Mouse (Mus musculus): ENCODE results near the gene Clec2l. TPM values are rescaled to one million over a fixed set of nuclear protein-coding genes. Genes with fewer than 3 reads are reported as not detected.
A peak's percentile ranks its signal among the peaks of the same experiment; 100 is the strongest.

The Clec2l gene
- polyA plus RNA-seq, 1 experiment from 2014 or later, result 0.81 TPM

DNA sequence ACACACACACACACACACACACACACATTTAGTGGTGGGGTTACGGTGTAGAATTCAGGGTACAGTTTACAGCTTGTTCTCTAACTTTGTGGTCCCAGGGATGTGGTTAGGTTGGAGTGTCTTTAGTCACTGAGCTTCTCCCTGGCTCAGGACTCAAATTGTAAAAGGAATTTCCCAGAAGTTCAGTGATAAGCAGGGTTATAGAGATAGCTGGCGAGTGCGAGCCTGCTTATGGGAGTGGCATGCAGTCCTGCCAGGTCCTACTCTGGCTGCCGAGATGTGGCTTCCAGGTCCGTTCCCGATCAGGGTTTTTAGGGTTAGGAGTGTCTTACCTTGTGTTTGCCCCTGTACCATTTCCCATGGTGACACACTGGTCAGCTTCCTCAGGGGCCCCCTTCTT is 13.3 kb downstream of the Clec2l start:
- Histone ChIP-seq H3K27ac (ENCODE audit: low read depth, low read length) (no peak overlapping the region), H3K4me3 (ENCODE audit: low read depth, low read length) (no peak overlapping the region), H3K36me3 (ENCODE audit: control insufficient read depth, insufficient read depth) (no peaks in the 10 kb centered on the region), H3K4me2 (replicated peaks; ENCODE audit: low read depth) (no peak overlapping the region), H3K9me3 (ENCODE audit: control insufficient read depth) (no peaks in the 10 kb centered on the region), H3K9ac (ENCODE audit: low read depth, low read length) (no peak overlapping the region), H3K27me3 (replicated peaks; ENCODE audit: control insufficient read depth, insufficient read depth, low read length) (no peaks in the 10 kb centered on the region), H3K4me1 (replicated peaks; ENCODE audit: control insufficient read depth, insufficient read depth, low read length) (no peaks in the 10 kb centered on the region)
- WGBS, result 43% methylated on average over 6 of the region's 6 CpGs
- ATAC-seq, result no peak
- no peak for TF ChIP-seq CTCF (IDR thresholded peaks at IDR 0.05; ENCODE audit: low read depth)

DNA sequence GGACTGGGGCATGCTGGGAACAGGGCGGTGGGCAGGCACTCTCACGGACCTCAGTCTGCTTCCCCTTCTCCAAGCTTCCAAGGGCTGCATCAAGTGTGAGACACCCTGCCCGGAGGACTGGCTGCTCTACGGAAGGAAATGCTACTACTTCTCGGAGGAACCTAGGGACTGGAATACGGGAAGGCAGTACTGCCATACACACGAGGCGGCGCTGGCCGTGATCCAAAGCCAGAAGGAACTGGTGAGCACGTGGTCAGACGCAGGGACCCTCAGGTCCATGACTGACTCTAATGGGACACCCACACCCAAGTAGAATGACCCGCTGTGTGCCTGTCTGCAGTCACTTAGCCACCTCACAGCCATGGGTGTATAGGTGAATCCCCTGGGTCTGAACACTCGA is 13.9 kb downstream of the Clec2l start:
- WGBS, result 74% methylated on average over 14 of the region's 14 CpGs
- no peaks in the 10 kb centered on the region for H3K36me3 ChIP-seq (ENCODE audit: control insufficient read depth, insufficient read depth)

DNA sequence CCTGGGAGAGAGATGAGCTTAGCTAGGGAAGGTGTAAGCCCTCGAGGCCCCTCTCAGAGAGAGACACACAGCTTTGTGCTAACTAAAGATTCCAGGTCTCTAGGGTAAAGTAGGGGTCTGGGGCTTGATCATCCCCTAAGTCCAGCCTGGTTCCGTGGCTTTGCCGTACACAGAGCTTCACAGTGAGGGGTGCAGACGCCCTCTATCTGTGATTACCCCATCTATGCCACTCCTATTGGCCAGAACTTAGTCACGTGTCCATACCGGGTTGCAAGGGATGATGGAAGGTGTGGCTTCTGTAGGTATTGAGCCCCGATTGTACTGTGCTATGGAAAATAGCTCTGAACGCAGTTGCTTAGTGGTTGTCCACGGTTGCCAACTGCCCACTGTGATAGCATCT is 14.8 kb downstream of the Clec2l start:
- H3K9ac ChIP-seq (ENCODE audit: low read depth, low read length), result no peak overlapping the region
- no peaks in the 10 kb centered on the region for H3K27me3 ChIP-seq (replicated peaks; ENCODE audit: control insufficient read depth, insufficient read depth, low read length)
- no peak for ATAC-seq
- no peaks in the 10 kb centered on the region for H3K4me1 ChIP-seq (replicated peaks; ENCODE audit: control insufficient read depth, insufficient read depth, low read length)
- no peak overlapping the region for H3K4me3 ChIP-seq (ENCODE audit: low read depth, low read length)
- no peak overlapping the region for H3K27ac ChIP-seq (ENCODE audit: low read depth, low read length)
- no peaks in the 10 kb centered on the region for H3K36me3 ChIP-seq (ENCODE audit: control insufficient read depth, insufficient read depth)
- H3K4me2 ChIP-seq (replicated peaks; ENCODE audit: low read depth), result no peak overlapping the region
- no peaks in the 10 kb centered on the region for H3K9me3 ChIP-seq (ENCODE audit: control insufficient read depth)
- TF ChIP-seq CTCF (IDR thresholded peaks at IDR 0.05; ENCODE audit: low read depth), result no peak
- 74% methylated on average over 9 of the region's 9 CpGs for WGBS

More for the DNA sequence above, 13.9 kb downstream of the Clec2l start:
- no peak for ATAC-seq
- Histone ChIP-seq H3K4me2 (replicated peaks; ENCODE audit: low read depth) (no peak overlapping the region), H3K4me3 (ENCODE audit: low read depth, low read length) (no peak overlapping the region), H3K4me1 (replicated peaks; ENCODE audit: control insufficient read depth, insufficient read depth, low read length) (no peaks in the 10 kb centered on the region), H3K27ac (ENCODE audit: low read depth, low read length) (no peak overlapping the region), H3K9ac (ENCODE audit: low read depth, low read length) (no peak overlapping the region), H3K27me3 (replicated peaks; ENCODE audit: control insufficient read depth, insufficient read depth, low read length) (no peaks in the 10 kb centered on the region), H3K9me3 (ENCODE audit: control insufficient read depth) (no peaks in the 10 kb centered on the region)
- TF ChIP-seq CTCF (IDR thresholded peaks at IDR 0.05; ENCODE audit: low read depth), result no peak

DNA sequence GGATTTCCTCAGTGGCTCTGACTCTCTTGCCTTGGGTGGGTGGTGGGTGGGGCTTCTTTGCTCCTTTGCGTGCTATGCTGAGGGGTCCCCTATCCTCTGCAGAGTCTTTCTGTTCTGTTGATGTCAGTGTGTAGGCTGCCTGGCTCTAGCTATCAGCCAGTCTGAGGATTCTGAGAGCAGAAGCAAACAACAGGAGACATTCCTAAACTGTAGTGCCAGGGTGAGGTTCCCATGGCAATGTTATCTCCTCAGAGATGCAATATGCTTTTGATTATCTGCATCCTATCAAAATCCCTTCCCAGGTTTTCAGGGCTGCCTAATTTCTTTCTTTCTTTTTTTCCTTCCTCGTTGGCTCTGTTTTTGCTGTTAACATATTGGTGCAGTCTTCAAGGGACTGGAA is 19.7 kb downstream of the Clec2l start:
- no peak for ATAC-seq
- no peaks in the 10 kb centered on the region for H3K9me3 ChIP-seq (ENCODE audit: control insufficient read depth)
- H3K27me3 ChIP-seq (replicated peaks; ENCODE audit: control insufficient read depth, insufficient read depth, low read length), result no peaks in the 10 kb centered on the region
- H3K36me3 ChIP-seq (ENCODE audit: control insufficient read depth, insufficient read depth), result peaks cover 3% of the 10 kb centered on the region; the same call in 1 of the 2 replicates
- no peak overlapping the region for H3K4me3 ChIP-seq (ENCODE audit: low read depth, low read length)
- no peaks in the 10 kb centered on the region for H3K4me1 ChIP-seq (replicated peaks; ENCODE audit: control insufficient read depth, insufficient read depth, low read length)
- H3K4me2 ChIP-seq (replicated peaks; ENCODE audit: low read depth), result no peak overlapping the region
- H3K9ac ChIP-seq (ENCODE audit: low read depth, low read length), result no peak overlapping the region
- H3K27ac ChIP-seq (ENCODE audit: low read depth, low read length), result no peak overlapping the region
- 52% methylated on average over 2 of the region's 2 CpGs for WGBS
- no peak for TF ChIP-seq CTCF (IDR thresholded peaks at IDR 0.05; ENCODE audit: low read depth)

DNA sequence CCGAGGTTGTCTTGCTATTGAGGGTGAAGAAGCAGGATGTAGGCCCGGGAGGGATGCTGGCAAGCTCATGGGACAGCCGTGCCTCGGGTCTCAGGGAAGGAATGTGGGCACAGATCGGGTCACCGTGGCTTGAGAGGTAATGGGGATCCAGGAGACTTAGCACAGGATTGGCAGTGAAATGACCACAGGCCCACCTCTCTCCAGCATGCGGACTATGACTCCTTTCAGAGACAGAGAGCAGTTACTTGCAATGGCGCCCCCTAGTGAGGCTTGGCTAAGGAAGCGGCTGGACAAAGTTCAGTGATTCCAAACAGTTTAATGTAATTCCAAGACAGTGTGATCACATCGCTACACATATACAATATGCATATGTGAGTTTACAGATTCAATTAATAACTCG is 24.3 kb downstream of the Clec2l start:
- H3K4me3 ChIP-seq (ENCODE audit: low read depth, low read length), result no peak overlapping the region
- no peaks in the 10 kb centered on the region for H3K27me3 ChIP-seq (replicated peaks; ENCODE audit: control insufficient read depth, insufficient read depth, low read length)
- no peaks in the 10 kb centered on the region for H3K9me3 ChIP-seq (ENCODE audit: control insufficient read depth)
- H3K36me3 ChIP-seq (ENCODE audit: control insufficient read depth, insufficient read depth), result peaks cover 6% of the 10 kb centered on the region; the same call in 1 of the 2 replicates
- no peaks in the 10 kb centered on the region for H3K4me1 ChIP-seq (replicated peaks; ENCODE audit: control insufficient read depth, insufficient read depth, low read length)
- ATAC-seq, result no peak
- peak; percentile 77 for TF ChIP-seq CTCF (IDR thresholded peaks at IDR 0.05; ENCODE audit: low read depth)
- WGBS, result 75% methylated on average over 11 of the region's 11 CpGs
- no peak overlapping the region for H3K4me2 ChIP-seq (replicated peaks; ENCODE audit: low read depth)
- H3K27ac ChIP-seq (ENCODE audit: low read depth, low read length), result no peak overlapping the region
- no peak overlapping the region for H3K9ac ChIP-seq (ENCODE audit: low read depth, low read length)

DNA sequence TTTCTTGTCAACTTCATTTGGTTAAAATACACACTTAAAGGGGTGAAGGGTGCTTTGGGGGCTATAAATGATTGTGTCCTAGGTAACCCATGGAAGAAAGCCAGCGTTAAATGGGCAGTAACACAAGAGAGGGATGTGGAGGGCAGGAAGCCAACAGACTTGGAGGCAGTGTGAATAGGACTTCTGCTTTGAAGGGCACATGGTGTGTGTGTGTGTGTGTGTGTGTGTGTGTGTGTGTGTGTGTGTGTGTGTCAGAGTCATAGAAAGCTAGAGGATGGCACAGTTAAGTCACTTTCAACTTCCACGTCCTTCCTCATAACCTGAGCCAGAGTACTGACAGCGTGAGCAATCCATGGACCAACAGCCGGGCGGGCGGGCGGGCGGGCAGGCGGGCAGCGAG is 26.0 kb downstream of the Clec2l start:
- Histone ChIP-seq H3K36me3 (ENCODE audit: control insufficient read depth, insufficient read depth) (peaks cover 11% of the 10 kb centered on the region), H3K4me1 (replicated peaks; ENCODE audit: control insufficient read depth, insufficient read depth, low read length) (no peaks in the 10 kb centered on the region), H3K9ac (ENCODE audit: low read depth, low read length) (no peak overlapping the region), H3K27ac (ENCODE audit: low read depth, low read length) (no peak overlapping the region), H3K4me2 (replicated peaks; ENCODE audit: low read depth) (no peak overlapping the region), H3K4me3 (ENCODE audit: low read depth, low read length) (no peak overlapping the region), H3K27me3 (replicated peaks; ENCODE audit: control insufficient read depth, insufficient read depth, low read length) (no peaks in the 10 kb centered on the region), H3K9me3 (ENCODE audit: control insufficient read depth) (no peaks in the 10 kb centered on the region)
- TF ChIP-seq CTCF (IDR thresholded peaks at IDR 0.05; ENCODE audit: low read depth), result no peak
- 93% methylated on average over 10 of the region's 10 CpGs for WGBS
- no peak for ATAC-seq

DNA sequence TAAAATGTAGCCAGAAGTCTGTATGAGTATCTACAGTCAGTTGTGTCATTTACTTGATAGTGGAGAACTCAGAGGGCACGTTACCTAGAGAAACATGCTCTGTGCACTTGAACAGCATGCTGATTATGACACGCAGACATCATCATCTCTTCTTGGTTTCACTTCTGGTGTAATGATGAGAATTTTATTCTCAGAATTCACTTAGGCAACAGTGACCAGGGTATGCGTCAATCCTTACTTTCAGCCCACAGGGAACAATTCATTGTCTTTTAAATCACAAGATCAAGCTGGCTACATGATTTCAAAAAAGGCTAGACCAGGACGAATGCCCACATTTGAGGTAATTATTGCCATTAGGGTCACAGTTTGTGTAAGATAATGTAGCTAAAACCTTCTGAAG is 27.7 kb downstream of the Clec2l start:
- no peak overlapping the region for H3K27ac ChIP-seq (ENCODE audit: low read depth, low read length)
- no peaks in the 10 kb centered on the region for H3K27me3 ChIP-seq (replicated peaks; ENCODE audit: control insufficient read depth, insufficient read depth, low read length)
- H3K9ac ChIP-seq (ENCODE audit: low read depth, low read length), result no peak overlapping the region
- H3K36me3 ChIP-seq (ENCODE audit: control insufficient read depth, insufficient read depth), result peaks cover 21% of the 10 kb centered on the region
- no peaks in the 10 kb centered on the region for H3K4me1 ChIP-seq (replicated peaks; ENCODE audit: control insufficient read depth, insufficient read depth, low read length)
- no peak overlapping the region for H3K4me3 ChIP-seq (ENCODE audit: low read depth, low read length)
- 75% methylated on average over 4 of the region's 4 CpGs for WGBS
- TF ChIP-seq CTCF (IDR thresholded peaks at IDR 0.05; ENCODE audit: low read depth), result no peak
- H3K4me2 ChIP-seq (replicated peaks; ENCODE audit: low read depth), result no peak overlapping the region
- ATAC-seq, result no peak
- H3K9me3 ChIP-seq (ENCODE audit: control insufficient read depth), result no peaks in the 10 kb centered on the region
